Mouse (Mus musculus): ENCODE results near the gene Akirin2.
A peak's percentile ranks its signal among the peaks of the same experiment; 100 is the strongest.
"Not testable (repeated sequence)": the region's sequence is repeated elsewhere in the genome, so short reads cannot be mapped to it uniquely, and the experiment has no call there.

The Akirin2 gene

GRCm38 (mm10) chr4:34550748-34551097, at the start of gene Akirin2:
Akirin2 (plus strand) TSS chr4:34550937.
- DNase-seq = no peak

GRCm38 (mm10) chr4:34510305-34510704, 40.4 kb upstream of the Akirin2 start:
- no peak for DNase-seq

- DNase-seq = no peak
These were observed 27.9 kb upstream of the Akirin2 start for GRCm38 (mm10) chr4:34522846-34523245.

- DNase-seq = no peak
These were observed 27.2 kb upstream of the Akirin2 start for GRCm38 (mm10) chr4:34523586-34523985.

- DNase-seq = no peak
These were observed 24.0 kb upstream of the Akirin2 start for GRCm38 (mm10) chr4:34526771-34527170.

GRCm38 (mm10) chr4:34528430-34529100, 22.2 kb upstream of the Akirin2 start:
- DNase-seq = no peak

GRCm38 (mm10) chr4:34529379-34529778, 21.4 kb upstream of the Akirin2 start:
- DNase-seq = no peak

- no peak for DNase-seq
These were observed 20.8 kb upstream of the Akirin2 start for GRCm38 (mm10) chr4:34529941-34530340.

- peak; percentile 98 for DNase-seq
These were observed 573 bp upstream of the Akirin2 start for GRCm38 (mm10) chr4:34549981-34550747.

- peak; percentile 61 to 74 for DNase-seq
These were observed 517 bp downstream of the Akirin2 start for GRCm38 (mm10) chr4:34551098-34551809.

GRCm38 (mm10) chr4:34551966-34552365, 1.2 kb downstream of the Akirin2 start:
- DNase-seq = no peak

GRCm38 (mm10) chr4:34554596-34554995, 3.9 kb downstream of the Akirin2 start:
- DNase-seq = no peak

GRCm38 (mm10) chr4:34555604-34556003, 4.9 kb downstream of the Akirin2 start:
- no peak for DNase-seq

- DNase-seq = no peak
These were observed 5.4 kb downstream of the Akirin2 start for GRCm38 (mm10) chr4:34556183-34556582.

GRCm38 (mm10) chr4:34560971-34561370, 10.2 kb downstream of the Akirin2 start:
- DNase-seq = peak in 1 of 2 experiments; percentile 22

GRCm38 (mm10) chr4:34566226-34566625, 15.5 kb downstream of the Akirin2 start:
- no peak for DNase-seq

GRCm38 (mm10) chr4:34572876-34573275, 22.1 kb downstream of the Akirin2 start:
- DNase-seq = no peak

GRCm38 (mm10) chr4:34577028-34577427, 26.3 kb downstream of the Akirin2 start:
- DNase-seq = no peak

- no peak for DNase-seq
These were observed 28.5 kb downstream of the Akirin2 start for GRCm38 (mm10) chr4:34579215-34579614.

GRCm38 (mm10) chr4:34581489-34581888, 30.8 kb downstream of the Akirin2 start:
- not testable (repeated sequence) for DNase-seq

GRCm38 (mm10) chr4:34581990-34582389, 31.3 kb downstream of the Akirin2 start:
- no peak for DNase-seq

GRCm38 (mm10) chr4:34582476-34582875, 31.7 kb downstream of the Akirin2 start:
- no peak for DNase-seq

GRCm38 (mm10) chr4:34583427-34583826, 32.7 kb downstream of the Akirin2 start:
- DNase-seq = no peak
